Mouse (Mus musculus): ENCODE results near the gene Ppat.

- no peak for TF ChIP-seq CTCF (conservative IDR thresholded peaks at IDR 0.05; ENCODE audit: insufficient read depth, insufficient read length, low read depth, low read length)
- TF ChIP-seq POLR2A (IDR thresholded peaks at IDR 0.05; ENCODE audit: low read depth, low read length): no peak
These were observed 49.2 kb downstream of the Ppat start for GRCm38 (mm10) chr5:76902131-76902530.
